Mouse (Mus musculus) myocyte (in vitro differentiated cells): ENCODE measurements around the gene Dach1.

ENCODE experiments used
- CEBPB ChIP-seq: IDR thresholded peaks from 2 replicates; pipeline ENCODE4 v1.6.1; 2011; ENCODE audit warnings: mild to moderate bottlenecking, moderate library complexity; ENCODE audit not compliant: poor library complexity, insufficient read depth, severe bottlenecking
- E2F4 ChIP-seq: IDR thresholded peaks from one replicate; pipeline ENCODE4 v1.6.1; 2011; ENCODE audit warnings: mild to moderate bottlenecking, control low read depth, moderate library complexity; ENCODE audit not compliant: insufficient read depth
- MAX ChIP-seq: IDR thresholded peaks from one replicate; pipeline ENCODE4 v1.6.1; 2011; ENCODE audit warnings: low read depth, mild to moderate bottlenecking, control low read depth
- MYOD1 ChIP-seq, 3 experiments: IDR thresholded peaks; one replicate each; pipeline ENCODE4 v1.6.1; 2011; ENCODE audit warnings: control low read depth in 2 of 3, low read depth in 2 of 3, mild to moderate bottlenecking in 2 of 3, moderate library complexity in 1 of 3; ENCODE audit not compliant: insufficient read length in 2 of 3, control insufficient read depth in 1 of 3
- MYOG ChIP-seq, 3 experiments: IDR thresholded peaks; one replicate each; pipeline ENCODE4 v1.6.1; 2011; ENCODE audit warnings: control low read depth in 2 of 3, low read depth in 2 of 3, mild to moderate bottlenecking in 2 of 3; ENCODE audit not compliant: insufficient read length in 2 of 3, control insufficient read depth in 1 of 3, insufficient read depth in 1 of 3
- POLR2A ChIP-seq: IDR thresholded peaks from one replicate; pipeline ENCODE4 v1.6.1; 2011; ENCODE audit warnings: low read depth, mild to moderate bottlenecking, control low read depth, moderate library complexity; ENCODE audit not compliant: insufficient read length
- POLR2AphosphoS2 ChIP-seq: IDR thresholded peaks from one replicate; pipeline ENCODE4 v1.6.1; 2011; ENCODE audit warnings: low read depth, control low read depth; ENCODE audit not compliant: insufficient read length
- REST ChIP-seq: IDR thresholded peaks from one replicate; pipeline ENCODE4 v1.6.1; 2011; ENCODE audit warnings: mild to moderate bottlenecking, control low read depth, moderate library complexity; ENCODE audit not compliant: insufficient read depth, insufficient read length
- SRF ChIP-seq: IDR thresholded peaks from one replicate; pipeline ENCODE4 v1.6.1; 2011; ENCODE audit warnings: low read depth; ENCODE audit not compliant: control insufficient read depth, insufficient read length
- TCF12 ChIP-seq: IDR thresholded peaks from one replicate; pipeline ENCODE4 v1.6.1; 2011; ENCODE audit warnings: mild to moderate bottlenecking, control low read depth; ENCODE audit not compliant: poor library complexity, insufficient read depth, severe bottlenecking
- TCF3 ChIP-seq: IDR thresholded peaks from one replicate; pipeline ENCODE4 v1.6.1; 2011; ENCODE audit warnings: low read depth, control low read depth; ENCODE audit not compliant: insufficient read length
- USF1 ChIP-seq: IDR thresholded peaks from one replicate; pipeline ENCODE4 v1.6.1; 2011; ENCODE audit warnings: low read depth, mild to moderate bottlenecking, control low read depth, moderate library complexity

DNA sequence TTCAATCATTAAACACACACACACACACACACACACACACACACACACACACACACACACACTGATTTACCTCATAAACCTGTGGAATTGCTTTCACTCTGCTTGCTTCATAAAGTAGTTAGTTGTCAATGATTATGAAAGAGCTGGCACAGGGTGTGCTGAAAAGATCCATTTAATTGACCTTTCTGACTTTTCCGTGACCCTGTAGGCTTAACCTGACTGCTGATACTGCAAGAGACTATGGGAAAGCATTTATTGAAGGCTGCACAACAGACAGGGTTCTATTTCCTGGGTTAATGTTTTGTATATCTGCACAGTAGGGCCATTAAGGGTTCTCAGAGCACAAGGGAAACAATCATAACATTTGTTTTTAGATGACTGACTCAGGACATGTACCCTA lies 321.9 kb downstream of the Dach1 start:
- TF ChIP-seq POLR2A (no peak), MAX (no peak), USF1 (no peak), TCF12 (no peak), MYOG (IDR thresholded peaks at IDR 0.05; ENCODE audit: control insufficient read depth in 1 of 3, insufficient read depth in 1 of 3, insufficient read length in 2 of 3, low read depth in 2 of 3) (no peak), E2F4 (no peak), TCF3 (no peak), SRF (no peak), CEBPB (no peak), POLR2AphosphoS2 (no peak), REST (no peak), MYOD1 (IDR thresholded peaks at IDR 0.05; ENCODE audit: control insufficient read depth in 1 of 3, insufficient read length in 2 of 3, low read depth in 2 of 3) (no peak)
